Mouse (Mus musculus): ENCODE results near the gene Palm2.

- TF ChIP-seq CTCF (IDR thresholded peaks at IDR 0.05; ENCODE audit: borderline replicate concordance, extremely low read depth, insufficient read depth, insufficient read length) (no peak), POLR2A (IDR thresholded peaks at IDR 0.05; ENCODE audit: borderline replicate concordance, extremely low read depth, insufficient read depth, insufficient read length, poor library complexity, severe bottlenecking) (no peak)
Observed at GRCm38 (mm10) chr4:57717354-57717753, 283.3 kb downstream of the Palm2 start, which contains the start of gene Akap2.

All from brain, embryonic 14.5 days (tissue).